Mouse (Mus musculus): ENCODE measurements around the gene Crtam. TPM values are rescaled to one million over a fixed set of nuclear protein-coding genes. Genes with fewer than 3 reads are reported as not detected.

The Crtam gene
- polyA plus RNA-seq, 1 experiment from 2014 or later = not detected

GRCm38 (mm10) chr9:40994075-40994474 lies 10.4 kb downstream of the Crtam start:
- 86% methylated on average over 5 of the region's 5 CpGs for WGBS
- Histone ChIP-seq H3K27me3 (no peaks in the 10 kb centered on the region), H3K4me1 (peaks cover 4% of the 10 kb centered on the region), H3K4me2 (replicated peaks) (no peak overlapping the region), H3K9ac (replicated peaks) (no peak overlapping the region), H3K4me3 (no peak overlapping the region), H3K36me3 (no peaks in the 10 kb centered on the region), H3K27ac (replicated peaks) (no peak overlapping the region), H3K9me3 (no peaks in the 10 kb centered on the region)
- ATAC-seq (replicated peaks) = no peak

DNA sequence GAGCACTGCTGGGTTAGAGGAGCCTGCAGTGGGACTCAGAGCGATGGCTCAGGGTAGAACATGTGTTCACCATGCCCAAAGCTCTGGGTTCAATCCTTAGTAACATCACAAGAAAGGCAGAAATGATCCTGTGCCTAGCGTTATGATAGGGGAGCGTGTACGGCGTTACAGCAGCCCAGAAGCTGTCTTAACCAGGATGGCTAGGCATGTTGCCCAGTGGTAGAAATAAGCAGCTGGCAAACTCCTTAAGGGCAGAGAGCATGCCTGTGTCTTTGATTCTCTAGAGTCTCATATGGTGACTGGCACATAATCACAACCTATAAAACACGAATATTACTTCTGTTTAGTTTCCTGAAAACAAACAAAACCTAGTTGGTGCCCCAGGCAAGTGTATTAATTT lies 12.9 kb downstream of the Crtam start:
- Histone ChIP-seq H3K4me1 (peaks cover 4% of the 10 kb centered on the region), H3K36me3 (no peaks in the 10 kb centered on the region), H3K27me3 (no peaks in the 10 kb centered on the region), H3K9ac (replicated peaks) (no peak overlapping the region), H3K4me3 (no peak overlapping the region), H3K9me3 (no peaks in the 10 kb centered on the region), H3K4me2 (replicated peaks) (no peak overlapping the region), H3K27ac (replicated peaks) (no peak overlapping the region)
- 73% methylated on average over 6 of the region's 6 CpGs for WGBS
- ATAC-seq (replicated peaks) = no peak

DNA sequence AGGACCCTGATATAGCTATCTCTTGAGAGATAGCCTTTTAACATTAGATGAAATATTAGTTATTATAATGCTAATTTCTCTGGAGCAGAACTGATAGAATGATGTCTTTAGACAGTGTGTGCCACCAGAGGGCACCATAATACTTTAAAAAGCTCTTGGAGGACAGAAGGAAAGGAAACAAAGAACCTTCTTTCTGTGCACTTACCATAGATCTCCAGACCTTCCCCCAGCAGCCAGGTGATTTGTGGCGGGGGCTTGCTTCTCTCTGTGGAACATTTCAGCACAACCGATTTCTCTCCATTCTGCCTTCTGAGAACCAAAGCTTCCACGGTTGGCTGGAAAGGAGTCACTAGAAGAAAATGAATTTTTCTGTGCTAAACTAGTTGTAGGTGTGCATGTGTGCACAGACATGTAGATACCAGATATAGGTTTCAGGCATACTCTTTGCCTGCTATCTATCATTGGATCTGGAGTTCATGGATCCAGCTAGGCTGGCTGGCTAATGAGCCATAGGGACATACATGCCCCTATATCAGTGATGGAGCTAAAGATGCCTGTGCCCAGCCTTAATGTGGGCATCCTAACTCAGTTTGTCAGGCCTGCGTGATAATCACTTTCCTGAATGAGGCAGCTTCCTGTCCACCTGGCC lies 14.4 kb downstream of the Crtam start:
- Histone ChIP-seq H3K27ac (replicated peaks) (peak overlapping the region; percentile 58), H3K36me3 (no peaks in the 10 kb centered on the region), H3K9me3 (no peaks in the 10 kb centered on the region), H3K4me1 (peaks cover 4% of the 10 kb centered on the region), H3K4me3 (no peak overlapping the region), H3K27me3 (no peaks in the 10 kb centered on the region), H3K4me2 (replicated peaks) (no peak overlapping the region), H3K9ac (replicated peaks) (no peak overlapping the region)
- WGBS = 38% methylated on average over 4 of the region's 4 CpGs
- ATAC-seq (replicated peaks) = peak; percentile 60

GRCm38 (mm10) chr9:40984313-40984712 lies 20.1 kb downstream of the Crtam start:
- Histone ChIP-seq H3K4me1 (no peaks in the 10 kb centered on the region), H3K27ac (replicated peaks) (no peak overlapping the region), H3K4me3 (no peak overlapping the region), H3K4me2 (replicated peaks) (no peak overlapping the region), H3K27me3 (no peaks in the 10 kb centered on the region), H3K9me3 (no peaks in the 10 kb centered on the region), H3K9ac (replicated peaks) (no peak overlapping the region), H3K36me3 (no peaks in the 10 kb centered on the region)
- ATAC-seq (replicated peaks) = no peak
- WGBS = 73% methylated on average over 3 of the region's 3 CpGs

DNA sequence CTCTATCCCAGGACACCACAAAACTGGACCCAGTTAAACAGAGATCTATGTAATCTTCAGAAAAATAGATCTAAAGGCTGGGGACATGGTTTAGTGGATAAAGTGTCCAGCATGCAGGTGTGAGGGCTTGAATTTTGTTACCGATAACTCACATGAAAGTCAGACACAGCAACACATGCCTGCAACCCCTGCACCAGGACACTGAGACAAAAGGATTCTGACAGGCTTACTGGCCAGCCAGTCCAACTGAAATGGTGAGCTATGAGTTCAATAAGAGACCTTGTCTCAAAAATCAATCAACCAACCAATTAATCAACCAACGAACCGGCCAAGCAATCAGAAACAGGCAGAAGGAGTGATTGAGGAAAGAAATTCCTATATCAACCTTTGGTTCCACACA lies 20.7 kb downstream of the Crtam start:
- Histone ChIP-seq H3K4me1 (no peaks in the 10 kb centered on the region), H3K4me3 (no peak overlapping the region), H3K9ac (replicated peaks) (no peak overlapping the region), H3K4me2 (replicated peaks) (no peak overlapping the region), H3K9me3 (no peaks in the 10 kb centered on the region), H3K27me3 (no peaks in the 10 kb centered on the region), H3K27ac (replicated peaks) (no peak overlapping the region), H3K36me3 (no peaks in the 10 kb centered on the region)
- no peak for ATAC-seq (replicated peaks)
- 92% methylated on average over 3 of the region's 3 CpGs for WGBS

DNA sequence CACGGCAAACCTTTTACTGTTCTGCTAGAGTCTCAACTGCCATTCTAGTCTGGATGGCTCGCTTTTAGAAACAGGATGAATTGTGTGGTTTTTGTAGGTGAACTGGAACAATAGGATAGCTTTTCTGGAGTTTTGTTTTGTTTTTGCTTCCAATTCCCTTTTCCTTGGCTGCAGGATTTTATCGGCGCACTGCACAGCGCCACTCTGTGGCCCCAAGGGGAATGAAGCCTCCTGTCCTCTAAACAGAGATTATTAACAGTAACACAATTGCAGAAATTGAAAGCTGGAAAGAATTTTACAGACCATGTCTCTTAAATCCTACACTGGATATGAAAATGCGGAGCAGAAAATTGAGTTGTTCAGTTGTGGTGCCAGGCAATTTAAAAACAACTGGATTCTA lies 21.9 kb downstream of the Crtam start:
- Histone ChIP-seq H3K4me3 (no peak overlapping the region), H3K4me2 (replicated peaks) (no peak overlapping the region), H3K9me3 (no peaks in the 10 kb centered on the region), H3K36me3 (no peaks in the 10 kb centered on the region), H3K27ac (replicated peaks) (no peak overlapping the region), H3K9ac (replicated peaks) (no peak overlapping the region), H3K4me1 (no peaks in the 10 kb centered on the region), H3K27me3 (no peaks in the 10 kb centered on the region)
- ATAC-seq (replicated peaks) = no peak
- WGBS = 29% methylated on average over 6 of the region's 6 CpGs

DNA sequence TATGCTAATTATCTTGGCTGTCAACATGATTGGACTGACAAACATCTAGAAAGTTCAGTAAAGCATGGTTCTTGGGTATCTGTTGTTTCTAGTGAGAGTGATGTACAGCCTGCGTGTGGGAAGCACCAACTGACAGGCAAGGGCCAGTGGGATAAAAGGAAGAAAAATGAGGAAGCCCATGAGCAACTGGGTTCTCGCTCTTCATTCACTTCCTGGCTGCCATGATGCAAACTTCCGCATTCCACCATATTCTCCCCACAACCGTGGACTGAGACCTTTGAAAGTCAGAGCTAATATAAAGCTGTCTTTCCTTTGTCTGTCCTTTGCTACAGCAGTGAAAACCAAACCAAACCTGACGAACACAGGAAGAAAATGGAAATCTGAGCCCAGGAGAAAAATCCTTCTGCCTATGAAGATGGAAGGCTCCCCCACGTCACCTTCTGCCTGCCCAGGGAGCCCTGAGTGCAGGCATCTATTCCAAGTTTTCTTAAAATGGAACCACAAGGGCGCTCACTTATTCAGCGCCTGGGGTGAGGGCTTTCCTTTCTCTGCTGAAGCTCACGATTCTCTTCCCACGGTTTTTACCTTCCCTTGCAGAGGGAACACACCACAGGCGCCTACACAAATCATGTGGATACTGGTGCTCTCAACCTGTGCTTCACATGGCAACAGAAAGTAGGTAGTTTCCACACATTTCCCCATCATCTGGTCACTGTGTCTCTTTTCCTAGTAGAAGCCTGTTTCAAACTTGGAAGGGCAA lies 30.2 kb downstream of the Crtam start:
- Histone ChIP-seq H3K4me2 (replicated peaks) (no peak overlapping the region), H3K9ac (replicated peaks) (no peak overlapping the region), H3K4me3 (no peak overlapping the region), H3K36me3 (no peaks in the 10 kb centered on the region), H3K27ac (replicated peaks) (no peak overlapping the region), H3K9me3 (no peaks in the 10 kb centered on the region), H3K27me3 (no peaks in the 10 kb centered on the region; the same call in 1 of the 2 replicates), H3K4me1 (no peaks in the 10 kb centered on the region)
- WGBS = 82% methylated on average over 11 of the region's 11 CpGs
- ATAC-seq (replicated peaks) = no peak

DNA sequence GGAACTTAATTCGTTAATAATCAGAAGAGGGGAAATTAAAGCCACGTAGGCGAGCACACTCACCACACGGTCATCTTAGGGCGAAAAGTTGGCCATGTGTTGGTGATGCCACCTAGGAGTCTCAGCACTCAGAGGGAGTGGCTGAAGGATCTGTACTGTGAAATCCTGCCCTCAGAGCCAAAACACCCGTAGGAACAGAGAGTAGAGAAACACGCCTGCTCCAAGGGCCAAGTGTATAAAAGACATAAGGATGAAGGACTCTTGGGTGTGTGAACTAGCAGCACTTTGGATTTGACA lies 40.1 kb downstream of the Crtam start:
- Histone ChIP-seq H3K9me3 (no peaks in the 10 kb centered on the region), H3K36me3 (no peaks in the 10 kb centered on the region), H3K4me3 (peak overlapping the region; percentile 49), H3K4me2 (replicated peaks) (peak overlapping the region; percentile 95), H3K27ac (replicated peaks) (no peak overlapping the region), H3K9ac (replicated peaks) (peak overlapping the region; percentile 59), H3K4me1 (peaks cover 11% of the 10 kb centered on the region), H3K27me3 (peaks cover 16% of the 10 kb centered on the region; the same call in 1 of the 2 replicates)
- 0 out of 2 replicates have a peak, but pooled peaks have one; percentile 48 for ATAC-seq (replicated peaks)
- WGBS = 17% methylated on average over 7 of the region's 7 CpGs

- Histone ChIP-seq H3K27ac (replicated peaks) (no peak within 1 kb of the TSS), H3K4me1 (peaks cover 11% of the 10 kb centered on the region), H3K36me3 (no peaks in the 10 kb centered on the region), H3K27me3 (peaks cover 18% of the 10 kb centered on the region; the same call in 1 of the 2 replicates), H3K4me2 (replicated peaks) (peak within 1 kb of the TSS; percentile 95), H3K9ac (replicated peaks) (peak within 1 kb of the TSS; percentile 59), H3K9me3 (no peaks in the 10 kb centered on the region), H3K4me3 (peak within 1 kb of the TSS; percentile 49)
- WGBS = 2% methylated on average over 48 of the region's 51 CpGs
- peak; percentile 86 for ATAC-seq (replicated peaks)
Measured at GRCm38 (mm10) chr9:40963586-40964417, 40.6 kb downstream of the Crtam start, which contains the start of gene Jhy. Gene Jhy (minus strand): TSS chr9:40964118.

GRCm38 (mm10) chr9:40961401-40961800 lies 43.0 kb downstream of the Crtam start:
- Histone ChIP-seq H3K27ac (replicated peaks) (no peak overlapping the region), H3K4me1 (peaks cover 11% of the 10 kb centered on the region), H3K36me3 (no peaks in the 10 kb centered on the region), H3K4me2 (replicated peaks) (no peak overlapping the region), H3K27me3 (peaks cover 21% of the 10 kb centered on the region; the same call in 1 of the 2 replicates), H3K9me3 (no peaks in the 10 kb centered on the region), H3K9ac (replicated peaks) (no peak overlapping the region), H3K4me3 (no peak overlapping the region)
- no peak for ATAC-seq (replicated peaks)
- WGBS = 22% methylated on average over 3 of the region's 3 CpGs

DNA sequence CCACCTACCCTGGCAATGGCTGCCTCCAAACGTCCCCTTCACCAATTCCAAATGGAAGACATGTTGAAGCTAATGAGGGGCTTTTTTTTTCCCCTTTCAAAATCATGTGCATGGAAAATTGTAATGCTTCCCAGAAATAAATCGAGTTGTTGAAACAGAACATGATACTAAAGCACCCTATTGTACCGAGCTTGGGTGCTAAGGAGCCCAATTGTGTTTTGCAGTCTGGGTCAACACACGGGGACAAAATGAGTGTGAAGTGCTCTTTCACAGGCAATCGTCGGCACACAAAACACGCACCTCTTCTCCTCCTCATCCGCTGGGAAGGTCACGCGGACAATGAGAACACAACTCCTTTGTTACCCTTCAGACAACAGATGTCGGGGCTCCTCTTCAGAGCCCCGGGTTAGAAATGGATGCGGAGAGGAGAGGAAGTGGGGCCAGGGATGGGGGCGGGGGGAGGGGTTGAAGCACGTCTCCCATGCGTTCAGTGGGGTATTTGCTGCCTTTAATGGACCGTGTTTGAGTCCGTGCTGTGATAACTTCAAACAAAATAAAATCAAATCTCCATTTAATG lies 55.3 kb downstream of the Crtam start:
- H3K27ac ChIP-seq (replicated peaks) = no peak overlapping the region
- no peak overlapping the region for H3K9ac ChIP-seq (replicated peaks)
- H3K9me3 ChIP-seq = no peaks in the 10 kb centered on the region
- no peaks in the 10 kb centered on the region for H3K27me3 ChIP-seq
- H3K4me2 ChIP-seq (replicated peaks) = peak overlapping the region; percentile 27
- H3K4me3 ChIP-seq = peak overlapping the region; percentile 6; the same call in 1 of the 2 replicates
- no peak for ATAC-seq (replicated peaks)
- peaks cover 6% of the 10 kb centered on the region; the same call in 1 of the 2 replicates for H3K4me1 ChIP-seq
- 23% methylated on average over 18 of the region's 18 CpGs for WGBS
- no peaks in the 10 kb centered on the region for H3K36me3 ChIP-seq

DNA sequence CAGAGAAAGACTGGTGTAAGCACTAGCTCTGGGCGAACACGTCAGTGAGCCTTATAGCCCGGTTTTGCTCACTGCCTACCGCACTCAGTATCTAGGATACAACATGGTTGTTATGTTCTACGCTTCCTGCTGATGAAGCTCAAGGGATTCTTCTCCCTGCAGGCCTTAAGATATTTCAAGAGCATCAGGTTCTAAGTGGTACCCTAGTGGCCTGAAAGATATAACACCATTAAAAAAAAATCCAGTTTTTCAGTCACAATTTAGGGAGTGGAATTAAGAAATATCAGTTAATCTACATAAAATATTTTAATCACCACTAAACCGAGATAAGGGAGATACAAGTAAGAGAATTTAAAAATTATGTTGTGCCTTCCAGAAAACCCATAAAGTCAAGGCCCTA lies 56.0 kb downstream of the Crtam start:
- 93% methylated on average over 6 of the region's 6 CpGs for WGBS
- peaks cover 6% of the 10 kb centered on the region; the same call in 1 of the 2 replicates for H3K4me1 ChIP-seq
- no peaks in the 10 kb centered on the region for H3K36me3 ChIP-seq
- H3K9ac ChIP-seq (replicated peaks) = no peak overlapping the region
- no peaks in the 10 kb centered on the region for H3K27me3 ChIP-seq
- H3K27ac ChIP-seq (replicated peaks) = no peak overlapping the region
- H3K4me3 ChIP-seq = no peak overlapping the region
- H3K9me3 ChIP-seq = no peaks in the 10 kb centered on the region
- ATAC-seq (replicated peaks) = no peak
- no peak overlapping the region for H3K4me2 ChIP-seq (replicated peaks)
